Mouse (Mus musculus): ENCODE measurements around the gene Ifna5.

- TF ChIP-seq POLR2A (IDR thresholded peaks at IDR 0.05; ENCODE audit: borderline replicate concordance, insufficient read depth, low read length) (no peak), CTCF (IDR thresholded peaks at IDR 0.05; ENCODE audit: borderline replicate concordance, insufficient read depth, low read depth, low read length) (no peak)
These were observed 29.3 kb downstream of the Ifna5 start for GRCm38 (mm10) chr4:88864599-88864998.

Data from cerebellum, adult 2 months (tissue).